Mouse (Mus musculus) brain, embryonic 14.5 days (tissue): ENCODE data around the gene Itgb6.

Experiments
- CTCF ChIP-seq: fragments of 200-500 bp; IDR thresholded peaks from 2 replicates; pipeline ENCODE4 v1.5.1; 2012; ENCODE audit warnings: inconsistent platforms, mild to moderate bottlenecking, moderate library complexity, borderline replicate concordance; ENCODE audit not compliant: insufficient read depth, insufficient read length; ENCODE audit errors: extremely low read depth
- POLR2A ChIP-seq: fragments of 200-500 bp; IDR thresholded peaks from 2 replicates; pipeline ENCODE4 v1.6.1; 2012; ENCODE audit warnings: mild to moderate bottlenecking, inconsistent platforms, borderline replicate concordance; ENCODE audit not compliant: poor library complexity, insufficient read depth, insufficient read length, severe bottlenecking; ENCODE audit errors: extremely low read depth

DNA sequence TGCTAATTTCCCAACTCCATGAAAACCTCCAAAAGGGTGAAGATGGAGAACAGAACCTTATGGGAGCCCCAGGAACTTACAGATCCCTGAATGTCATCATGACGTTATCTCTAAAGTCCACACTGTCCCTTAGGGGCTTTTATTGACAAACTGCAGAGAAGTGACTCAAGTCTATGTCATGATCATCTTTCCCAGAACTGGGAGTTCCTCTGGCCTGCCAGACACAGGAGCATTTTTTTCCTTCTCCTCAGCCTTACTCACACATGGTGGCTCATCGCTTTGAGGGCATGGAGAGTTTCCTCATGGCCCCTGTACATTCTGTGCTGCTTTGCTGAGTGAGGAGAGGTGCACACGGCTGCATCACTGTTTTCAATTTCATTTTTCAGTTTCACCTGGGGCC, 22.4 kb downstream of the Itgb6 start:
- TF ChIP-seq CTCF (no peak), POLR2A (no peak)
